Mouse (Mus musculus): ENCODE data around the gene Crtac1.

The Crtac1 gene

DNA sequence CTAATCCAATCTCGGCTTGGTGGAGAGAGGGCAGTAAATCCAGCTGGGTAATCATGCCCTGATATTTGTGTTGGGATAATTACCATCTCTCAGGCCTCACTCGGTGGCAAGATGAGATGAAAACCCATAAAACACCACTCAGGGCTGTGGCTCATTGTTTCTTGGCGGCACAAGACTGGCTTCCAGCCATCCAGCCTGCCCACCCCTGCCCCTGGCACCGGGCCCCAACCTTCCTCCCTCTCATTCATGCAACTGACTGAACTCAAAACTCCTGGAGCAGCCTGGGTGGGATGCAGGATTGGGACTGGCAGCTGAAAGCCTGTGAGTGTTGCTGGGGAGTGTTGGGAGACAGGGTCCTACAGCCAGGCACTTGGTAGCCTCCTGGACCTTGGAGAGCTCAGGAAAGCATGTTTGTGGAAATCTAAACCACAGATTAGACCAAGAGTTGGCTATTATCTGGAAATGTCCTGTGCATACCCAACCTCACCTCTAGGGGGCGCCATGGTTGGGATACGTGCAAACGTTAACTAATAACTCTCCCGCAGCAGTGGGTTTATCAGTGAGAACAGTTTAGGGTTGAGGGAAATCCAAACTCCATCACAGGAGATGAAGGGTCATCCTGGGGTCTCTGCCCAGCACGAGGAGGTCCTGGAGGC is 99.4 kb downstream of the Crtac1 start:
- DNase-seq (ENCODE audit: extremely low spot score, low read depth, low spot score) = no peak

DNA sequence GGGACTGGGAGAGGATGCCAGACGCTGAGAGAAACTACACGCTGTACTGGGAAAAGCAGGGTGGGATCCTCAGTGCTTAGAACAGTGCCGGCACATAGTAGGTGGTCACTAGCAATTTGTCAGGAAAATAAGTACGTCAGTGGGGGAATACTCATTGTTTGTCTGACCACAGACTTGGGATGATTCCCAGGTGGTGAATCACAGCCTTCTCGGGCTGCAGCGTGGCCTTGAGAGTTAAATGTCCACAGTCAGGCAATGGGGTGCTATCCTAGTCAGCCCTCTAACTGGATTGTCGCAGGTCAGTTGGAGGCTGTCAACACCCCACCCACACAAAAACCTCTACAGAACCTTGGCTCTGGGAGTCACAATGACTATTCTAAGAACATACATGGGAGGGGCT is 100.1 kb downstream of the Crtac1 start:
- DNase-seq (ENCODE audit: extremely low spot score, low read depth, low spot score) = no peak

- no peak for DNase-seq (ENCODE audit: extremely low spot score, low read depth, low spot score)
These were observed 103.4 kb downstream of the Crtac1 start for GRCm38 (mm10) chr19:42328160-42328559.

DNA sequence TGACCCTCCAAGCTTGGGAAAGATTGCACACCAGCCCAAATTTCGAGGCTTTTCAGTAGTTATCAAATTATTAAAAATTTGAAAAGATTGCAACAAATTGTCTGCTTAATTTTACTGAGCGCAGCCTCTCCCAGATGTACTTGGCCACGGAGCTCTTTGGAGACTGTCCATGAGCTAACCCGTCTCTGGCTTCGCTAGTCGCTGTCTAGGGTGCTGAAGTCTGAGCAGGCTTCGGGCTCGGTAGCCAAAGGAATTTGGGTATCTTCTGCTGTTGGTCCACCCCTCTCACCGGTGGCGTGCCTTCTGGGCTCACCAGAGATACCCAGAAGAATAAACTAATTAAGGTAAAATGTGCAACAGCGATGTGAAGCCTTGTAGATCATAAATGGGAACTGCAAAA is 105.7 kb downstream of the Crtac1 start:
- DNase-seq (ENCODE audit: extremely low spot score, low read depth, low spot score) = peak; percentile 62

DNA sequence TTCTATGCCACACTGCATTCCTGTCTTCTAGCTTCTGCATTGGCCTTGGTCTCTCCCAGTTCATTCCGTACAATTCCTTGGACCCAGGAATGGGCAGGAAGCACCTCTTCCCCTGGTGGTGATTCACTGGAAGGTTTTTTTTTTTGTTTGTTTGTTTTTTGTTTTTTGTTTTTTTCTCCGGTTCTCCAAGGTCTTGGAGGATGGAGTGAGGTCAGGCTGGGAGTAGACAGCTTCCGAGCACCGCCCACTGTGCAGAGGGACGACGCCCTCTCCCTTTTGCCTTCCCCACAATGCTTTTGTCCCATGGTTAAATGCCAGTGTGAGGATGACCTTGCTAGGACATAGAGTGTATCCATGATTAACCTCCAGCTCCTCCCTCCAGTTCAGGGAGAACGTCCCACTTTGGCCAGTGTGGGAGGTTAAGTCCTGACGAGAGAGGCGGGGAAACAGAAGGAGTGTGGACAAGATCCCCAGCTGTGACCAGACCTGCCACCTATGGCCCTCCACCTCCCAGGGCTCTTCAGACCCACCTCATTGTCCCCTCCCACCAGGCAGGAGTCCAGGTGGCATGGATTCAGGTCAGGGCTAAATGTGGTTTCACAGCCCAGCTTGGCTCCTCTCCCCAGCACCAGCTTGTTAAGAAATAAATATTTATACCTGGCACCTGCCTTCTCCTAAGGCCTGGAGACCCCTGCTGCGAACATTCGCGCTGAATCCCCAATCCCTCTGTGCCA is 109.1 kb downstream of the Crtac1 start:
- DNase-seq (ENCODE audit: extremely low spot score, low read depth, low spot score) = no peak

- DNase-seq (ENCODE audit: extremely low spot score, low read depth, low spot score) = no peak
These were observed 109.6 kb downstream of the Crtac1 start for GRCm38 (mm10) chr19:42321936-42322335.

DNA sequence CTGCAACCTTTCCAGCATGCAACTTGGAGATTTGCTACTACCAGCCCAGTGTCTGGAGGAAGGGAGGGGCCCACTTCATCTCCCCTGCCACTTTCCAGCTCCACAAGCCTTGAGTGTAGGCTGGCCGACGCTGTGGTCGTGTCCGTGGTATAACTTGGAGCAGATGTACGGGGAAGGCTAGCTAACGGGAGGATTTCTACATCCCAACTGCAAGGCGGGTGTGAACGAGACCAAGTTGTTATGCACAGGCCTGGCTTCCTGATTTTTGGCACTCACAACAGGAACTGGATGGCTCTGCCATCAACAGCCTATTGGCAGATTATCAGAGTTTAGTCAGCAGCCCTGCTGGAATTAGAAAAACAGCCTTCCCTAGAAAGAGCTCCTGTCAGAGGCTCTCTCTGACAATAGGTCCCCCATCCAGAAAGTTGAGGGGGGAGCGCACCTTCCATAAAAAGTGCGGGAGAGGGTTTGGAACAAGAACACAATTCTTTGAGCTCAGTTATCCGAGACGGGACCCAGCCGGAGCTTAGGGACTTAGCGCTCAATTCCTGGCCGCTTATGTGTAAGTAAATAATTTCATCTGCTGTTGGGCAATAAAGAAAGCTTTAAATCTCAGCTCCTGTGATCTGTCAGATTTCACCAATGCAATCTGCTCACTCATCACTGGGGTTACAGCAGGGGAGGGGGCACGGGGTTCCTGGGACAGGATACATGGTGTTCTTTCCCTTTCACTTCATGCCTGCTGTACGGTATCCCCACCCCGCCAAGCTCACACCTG is 113.7 kb downstream of the Crtac1 start:
- DNase-seq (ENCODE audit: extremely low spot score, low read depth, low spot score) = no peak

DNA sequence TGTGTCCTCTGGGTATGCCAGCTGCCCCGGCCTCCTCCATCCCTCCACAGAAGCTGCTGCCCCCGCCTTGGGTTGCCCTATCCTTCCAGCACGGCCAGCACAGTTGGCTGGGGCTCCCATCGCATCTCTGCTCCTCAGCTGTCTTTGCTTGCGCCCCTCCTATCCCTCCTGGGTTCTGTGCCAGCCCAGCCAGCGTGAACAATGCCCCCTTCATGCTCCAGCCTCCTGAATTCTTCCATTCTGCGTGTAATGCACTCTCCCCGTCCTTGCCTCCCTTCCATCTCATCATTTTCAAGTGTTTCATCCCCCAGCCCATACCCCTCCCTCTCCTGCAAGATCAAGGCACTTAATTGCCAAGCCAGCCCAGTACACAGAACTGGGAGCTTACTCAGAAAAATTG is 114.6 kb downstream of the Crtac1 start:
- DNase-seq (ENCODE audit: extremely low spot score, low read depth, low spot score) = no peak

- DNase-seq (ENCODE audit: extremely low spot score, low read depth, low spot score) = no peak
These were observed 115.1 kb downstream of the Crtac1 start for GRCm38 (mm10) chr19:42316525-42316924.

DNA sequence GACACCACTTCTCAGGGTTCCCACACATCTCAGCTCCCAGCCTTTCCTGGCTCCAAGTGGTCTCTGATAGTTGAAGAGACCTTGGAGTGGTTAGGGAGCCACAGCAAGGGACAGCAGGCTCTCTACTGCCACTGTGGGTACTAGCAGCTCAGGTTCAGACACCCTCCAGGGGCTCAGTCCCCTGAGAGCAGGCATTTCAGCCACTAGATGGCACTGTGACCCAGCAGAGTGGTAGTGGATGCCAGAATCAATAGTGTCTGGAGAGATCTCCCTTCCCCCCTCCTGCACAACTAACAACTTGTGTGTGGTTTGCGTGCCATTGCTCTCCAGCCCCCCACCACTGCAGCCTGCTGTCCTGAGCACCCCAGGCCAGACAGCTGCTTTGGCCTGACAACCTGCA is 115.7 kb downstream of the Crtac1 start:
- peak; percentile 70 for DNase-seq (ENCODE audit: extremely low spot score, low read depth, low spot score)

GRCm38 (mm10) chr19:42315070-42315679 is 116.4 kb downstream of the Crtac1 start:
- no peak for DNase-seq (ENCODE audit: extremely low spot score, low read depth, low spot score)

DNA sequence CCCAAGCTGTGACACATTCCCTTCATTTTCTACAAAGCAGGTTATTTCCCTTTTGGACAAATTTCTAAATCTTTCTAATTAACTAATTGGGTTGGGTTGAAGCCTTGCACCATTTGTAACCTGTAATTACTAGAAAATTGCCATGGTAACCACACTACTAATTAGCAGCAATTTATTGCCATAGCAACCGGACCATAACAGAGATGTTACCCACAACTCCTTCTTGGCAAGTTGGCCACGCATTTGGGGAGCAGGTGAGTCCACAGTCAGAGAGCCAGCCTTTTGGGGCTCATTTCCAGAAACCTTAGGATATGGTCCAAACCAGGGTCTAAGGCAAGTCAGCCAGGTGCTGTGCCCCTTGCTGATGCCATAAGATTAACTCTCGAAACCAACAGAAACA is 119.4 kb downstream of the Crtac1 start:
- DNase-seq (ENCODE audit: extremely low spot score, low read depth, low spot score) = no peak

- DNase-seq (ENCODE audit: extremely low spot score, low read depth, low spot score) = no peak
These were observed 120.3 kb downstream of the Crtac1 start for GRCm38 (mm10) chr19:42311332-42311731.

DNA sequence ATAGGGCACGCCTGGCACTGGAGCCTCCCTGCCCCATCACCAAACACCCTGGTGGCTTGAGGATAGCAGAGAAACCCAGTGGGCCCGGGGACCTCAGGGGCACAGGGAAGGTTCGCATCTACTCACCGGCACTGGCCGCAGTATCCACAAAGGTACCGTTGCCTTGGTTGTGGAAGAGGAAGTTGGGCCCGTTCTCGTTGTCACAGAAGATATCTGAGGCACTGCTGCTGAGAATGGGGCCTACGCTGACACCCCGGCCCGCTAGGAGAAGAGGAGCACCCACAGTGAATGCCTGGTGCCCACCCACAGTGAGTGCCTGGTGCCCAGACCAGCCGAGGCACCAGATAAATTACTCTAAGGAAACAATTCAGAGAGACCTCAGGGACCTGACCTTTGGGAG is 122.7 kb downstream of the Crtac1 start:
- no peak for DNase-seq (ENCODE audit: extremely low spot score, low read depth, low spot score)

DNA sequence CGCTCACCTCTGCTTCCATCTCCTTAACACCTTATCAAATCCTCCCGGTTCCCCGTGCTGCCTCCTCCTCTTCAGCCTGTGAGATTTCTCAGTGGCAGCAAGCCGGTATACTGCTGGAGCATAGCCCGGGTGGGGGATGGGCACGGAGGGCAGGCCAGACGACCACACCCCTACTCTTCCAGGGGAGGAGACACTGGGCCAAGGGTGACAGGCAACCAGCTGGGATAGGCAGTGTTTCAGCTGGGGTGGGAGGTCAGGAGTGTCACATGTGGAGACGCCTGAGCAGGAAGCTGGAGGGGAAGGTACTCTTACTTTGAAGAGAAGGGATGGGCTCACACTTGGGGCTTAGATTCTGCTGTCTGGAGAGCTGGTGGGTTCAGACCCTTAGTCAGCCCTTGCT is 124.6 kb downstream of the Crtac1 start:
- no peak for DNase-seq (ENCODE audit: extremely low spot score, low read depth, low spot score)

DNA sequence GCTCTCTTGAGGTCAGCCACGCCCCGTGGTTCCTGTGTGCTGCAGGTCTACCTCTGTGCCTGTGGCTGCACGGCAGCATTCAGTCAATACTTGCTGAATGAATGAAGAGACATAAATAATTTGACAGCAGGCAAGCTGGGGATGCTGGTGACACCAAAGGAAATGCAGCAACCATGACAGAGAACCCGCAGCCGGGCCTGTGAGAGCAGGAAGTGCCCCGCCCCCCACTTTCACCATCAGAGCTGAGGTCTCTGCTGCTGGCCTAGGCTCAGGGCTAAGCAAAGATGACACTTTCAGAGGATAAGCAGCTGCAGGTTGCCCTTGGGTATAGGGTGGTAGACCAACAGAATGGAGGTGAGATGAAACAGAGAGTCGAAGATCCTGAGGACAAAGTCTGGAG is 125.4 kb downstream of the Crtac1 start:
- DNase-seq (ENCODE audit: extremely low spot score, low read depth, low spot score) = no peak

- no peak for DNase-seq (ENCODE audit: extremely low spot score, low read depth, low spot score)
These were observed 125.8 kb downstream of the Crtac1 start for GRCm38 (mm10) chr19:42305746-42306145.

- no peak for DNase-seq (ENCODE audit: extremely low spot score, low read depth, low spot score)
These were observed 127.1 kb downstream of the Crtac1 start for GRCm38 (mm10) chr19:42304506-42304905.

DNA sequence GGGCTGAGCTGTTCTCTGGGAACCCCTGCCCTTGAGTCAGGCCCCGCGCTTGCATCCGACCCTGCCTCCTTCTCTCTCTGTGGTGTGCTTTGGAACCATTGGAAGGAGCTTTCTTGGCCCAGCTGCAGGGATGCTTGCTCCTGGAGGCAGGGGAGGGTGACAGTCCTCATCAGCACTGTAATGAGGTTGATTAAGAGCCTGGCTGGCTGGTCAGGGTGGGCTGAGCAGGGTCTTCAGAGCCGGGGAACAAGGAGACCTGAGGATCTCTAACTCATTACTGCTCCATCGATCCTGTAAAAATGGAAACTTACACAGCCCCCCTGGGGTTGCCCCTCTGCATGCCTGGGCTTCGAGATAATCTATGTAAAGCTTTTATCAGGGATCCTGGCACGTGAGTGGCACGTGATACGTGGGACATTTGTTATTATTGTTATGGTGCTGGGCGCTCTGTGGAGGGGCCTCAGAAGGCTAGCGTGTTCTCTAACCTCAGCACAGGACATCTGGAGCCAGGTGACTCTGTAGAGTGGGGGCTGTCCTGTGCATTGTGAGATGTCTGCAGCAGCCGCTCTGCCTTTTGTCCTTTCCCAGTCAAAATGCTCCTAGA is 128.3 kb downstream of the Crtac1 start:
- no peak for DNase-seq (ENCODE audit: extremely low spot score, low read depth, low spot score)

- DNase-seq (ENCODE audit: extremely low spot score, low read depth, low spot score) = no peak
These were observed 138.4 kb downstream of the Crtac1 start for GRCm38 (mm10) chr19:42293216-42293615.

DNA sequence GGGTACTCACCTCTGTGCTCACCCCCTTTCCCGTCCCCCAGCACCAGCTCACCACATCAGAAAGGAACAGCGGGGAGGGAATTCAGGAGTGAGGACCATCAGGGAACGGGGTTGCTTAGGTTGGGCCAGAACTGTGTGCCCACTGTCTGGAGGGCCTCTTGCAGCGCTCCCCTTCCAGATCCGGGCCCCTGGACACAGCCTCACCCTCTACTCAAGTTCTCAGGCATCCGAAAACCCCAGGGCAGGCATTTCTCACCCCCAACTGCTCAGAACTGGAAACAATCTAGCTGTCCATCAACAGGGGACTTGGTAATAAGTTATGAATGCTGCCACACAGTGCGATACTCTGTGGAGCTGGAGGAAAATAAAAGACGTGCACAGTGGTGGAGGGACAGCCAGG is 139.5 kb downstream of the Crtac1 start:
- DNase-seq (ENCODE audit: extremely low spot score, low read depth, low spot score) = no peak

Measured in hindlimb bud, embryonic 11.5 days (tissue).